Mouse (Mus musculus): Measurements from ENCODE around the gene Olfr70. TPM values are rescaled to one million over a fixed set of nuclear protein-coding genes. Genes with fewer than 3 reads are reported as not detected.

Gene Olfr70
- polyA plus RNA-seq, 1 experiment from 2014 or later = not detected

DNA sequence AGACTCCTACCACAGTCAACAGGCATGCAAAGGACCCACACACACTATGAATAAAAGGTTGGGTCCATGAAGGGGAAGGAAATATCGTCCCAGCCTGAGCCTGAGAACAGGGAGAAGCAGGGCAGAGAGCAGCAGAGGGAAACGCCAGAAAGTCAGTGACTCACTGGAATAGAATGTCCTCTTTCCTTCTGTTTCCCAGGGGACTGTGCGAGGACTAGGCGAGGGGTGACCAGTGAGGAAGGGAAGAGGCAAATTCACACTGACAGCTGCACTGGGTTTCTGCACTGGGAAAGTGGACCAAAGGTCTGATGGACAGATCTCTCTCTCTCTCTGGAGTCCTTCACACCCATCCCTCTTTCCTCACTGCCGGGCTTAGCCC, 28.0 kb upstream of the Olfr70 start:
- Histone ChIP-seq H3K4me3 (no peak overlapping the region), H3K9ac (no peak overlapping the region), H3K36me3 (no peaks in the 10 kb centered on the region), H3K27ac (no peak overlapping the region), H3K4me2 (replicated peaks) (no peak overlapping the region), H3K27me3 (no peaks in the 10 kb centered on the region), H3K4me1 (no peaks in the 10 kb centered on the region), H3K9me3 (replicated peaks) (no peaks in the 10 kb centered on the region)
- ATAC-seq (ENCODE audit: low FRiP score) = no peak
- WGBS = 76% methylated on average over 5 of the region's 5 CpGs

DNA sequence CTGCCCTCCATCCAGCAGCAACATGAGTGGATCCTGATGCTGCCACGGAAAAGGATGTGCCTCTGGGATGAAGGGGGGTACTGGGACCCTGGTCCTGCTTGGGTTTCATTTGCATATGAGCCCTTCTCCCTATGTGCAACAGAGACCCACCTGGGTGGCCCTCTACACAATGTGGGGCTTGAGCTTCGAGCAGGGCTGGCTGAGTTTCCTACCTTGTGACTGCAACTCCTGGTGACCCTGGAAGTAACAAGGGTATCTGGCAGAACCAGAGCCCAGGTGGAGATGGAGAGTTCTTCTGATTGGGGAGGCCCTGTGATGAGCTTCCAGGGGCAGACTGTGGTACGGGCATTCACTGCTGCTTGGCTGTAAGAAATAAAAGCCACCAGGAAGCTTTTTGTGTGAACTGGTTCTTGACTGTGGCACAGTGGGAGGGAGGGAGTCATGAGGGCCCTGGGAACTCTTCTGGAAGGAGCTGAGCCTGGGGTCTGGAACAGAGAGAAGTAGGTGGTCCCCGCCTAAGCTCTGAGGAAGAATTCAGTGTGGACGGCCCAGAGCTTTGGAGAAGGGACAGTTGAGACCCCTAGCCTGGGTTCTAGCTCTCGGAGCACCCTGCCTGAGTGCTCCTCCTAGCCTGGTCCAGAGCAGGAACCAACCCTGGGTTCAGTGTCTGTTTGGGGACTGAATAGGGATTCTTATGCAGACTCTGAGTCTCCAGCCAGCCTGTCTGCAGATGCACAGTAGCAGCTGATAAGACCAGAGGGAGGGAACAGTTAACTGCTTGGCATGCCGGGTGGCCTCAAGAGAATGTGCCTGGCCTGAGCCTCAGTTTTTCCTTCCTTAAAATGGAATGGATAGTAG, 27.3 kb upstream of the Olfr70 start:
- no peak for ATAC-seq (ENCODE audit: low FRiP score)
- no peak overlapping the region for H3K4me3 ChIP-seq

DNA sequence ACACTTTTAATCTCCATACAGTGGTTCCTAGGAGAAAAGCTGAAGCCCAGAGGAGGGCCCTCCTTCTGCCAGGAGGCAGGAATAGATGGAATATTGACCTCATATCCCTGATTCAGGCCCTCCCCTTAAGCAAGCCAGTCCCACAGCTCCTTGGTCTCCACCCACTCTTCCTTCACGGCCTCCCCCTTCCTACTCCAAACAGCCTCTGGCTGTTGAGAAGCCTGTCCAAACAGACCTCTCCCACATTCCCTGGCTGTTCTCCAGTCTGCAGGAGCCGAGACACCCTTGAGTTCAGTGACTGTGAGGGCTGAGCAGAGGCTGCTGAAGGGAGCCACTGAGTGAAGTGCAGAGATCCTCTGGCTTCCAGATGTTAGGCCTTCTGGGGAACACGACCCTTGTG, 26.4 kb upstream of the Olfr70 start, which contains the start of gene Hrct1:
TSS of gene Hrct1 (plus strand) at position 194 of the 400 bp plus-strand sequence.
- Histone ChIP-seq H3K4me2 (replicated peaks) (no peak within 1 kb of the TSS), H3K36me3 (no peaks in the 10 kb centered on the region), H3K9me3 (replicated peaks) (no peaks in the 10 kb centered on the region), H3K27me3 (no peaks in the 10 kb centered on the region), H3K4me1 (no peaks in the 10 kb centered on the region), H3K9ac (no peak within 1 kb of the TSS), H3K4me3 (no peak within 1 kb of the TSS), H3K27ac (no peak within 1 kb of the TSS)
- no peak for ATAC-seq (ENCODE audit: low FRiP score)
- WGBS = 64% methylated on average over 3 of the region's 3 CpGs

More for the DNA sequence above, 27.3 kb upstream of the Olfr70 start:
- WGBS = 70% methylated on average over 7 of the region's 7 CpGs
- no peaks in the 10 kb centered on the region for H3K4me1 ChIP-seq
- H3K27me3 ChIP-seq = no peaks in the 10 kb centered on the region
- H3K9me3 ChIP-seq (replicated peaks) = no peaks in the 10 kb centered on the region
- no peak overlapping the region for H3K9ac ChIP-seq
- H3K36me3 ChIP-seq = no peaks in the 10 kb centered on the region
- H3K27ac ChIP-seq = no peak overlapping the region
- H3K4me2 ChIP-seq (replicated peaks) = no peak overlapping the region

DNA sequence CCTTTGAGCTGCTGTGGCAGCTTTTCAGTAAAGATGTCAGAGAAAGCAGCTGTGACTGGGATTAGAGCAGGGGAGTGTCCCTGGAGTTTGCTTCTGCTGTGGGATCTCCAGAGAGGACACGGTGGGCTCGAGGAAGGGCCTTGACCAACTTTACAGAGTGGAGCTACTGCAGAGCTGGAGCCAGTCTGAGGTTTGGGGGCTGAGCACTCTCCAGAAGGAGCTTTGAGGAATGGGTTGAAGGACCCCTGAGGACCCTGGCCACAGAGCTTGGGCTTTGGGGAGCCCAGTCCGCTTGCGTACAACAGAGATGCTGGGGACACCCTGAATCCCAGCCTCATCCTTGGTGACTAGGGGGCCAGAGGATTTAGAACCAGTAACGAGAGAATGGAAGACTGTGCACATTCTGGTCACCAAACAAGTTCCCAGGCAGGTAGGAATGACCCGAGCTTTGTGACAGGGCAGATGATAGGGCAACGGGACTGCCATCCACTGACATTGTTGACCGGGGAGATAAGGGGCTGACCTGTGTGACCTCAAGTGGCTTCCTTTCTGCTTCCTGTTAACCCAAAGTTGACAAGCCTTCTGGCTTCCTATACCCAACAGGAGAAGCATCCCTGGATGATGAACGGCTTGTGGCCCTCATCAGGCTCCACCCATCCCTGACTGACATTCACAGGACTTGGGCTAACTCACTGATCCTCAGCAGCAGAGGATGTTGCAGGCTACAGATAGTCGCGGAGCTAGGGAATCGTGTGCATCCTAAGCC, 25.8 kb upstream of the Olfr70 start:
- Histone ChIP-seq H3K4me1 (no peaks in the 10 kb centered on the region), H3K4me2 (replicated peaks) (no peak overlapping the region), H3K4me3 (no peak overlapping the region), H3K36me3 (no peaks in the 10 kb centered on the region), H3K27ac (no peak overlapping the region), H3K27me3 (no peaks in the 10 kb centered on the region), H3K9ac (no peak overlapping the region), H3K9me3 (replicated peaks) (no peaks in the 10 kb centered on the region)
- no peak for ATAC-seq (ENCODE audit: low FRiP score)
- 77% methylated on average over 12 of the region's 12 CpGs for WGBS

DNA sequence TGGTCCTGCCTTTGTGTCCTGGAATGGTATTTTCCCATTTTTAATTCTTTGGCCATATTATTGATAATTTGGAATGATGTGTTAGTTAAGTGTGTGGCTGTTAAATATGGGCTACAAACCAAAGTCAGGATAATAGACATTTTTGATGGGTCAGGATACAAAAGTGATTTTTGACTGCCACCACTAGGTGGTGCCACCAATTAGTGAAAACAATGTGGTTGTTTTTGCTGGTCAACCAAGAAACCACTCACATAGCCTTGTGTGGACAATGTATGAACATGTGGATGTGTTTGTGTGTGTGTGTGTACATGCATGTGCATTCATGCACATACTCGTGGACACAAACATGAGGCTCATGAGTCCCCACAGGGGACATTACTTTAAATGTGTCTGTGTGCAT, 24.2 kb upstream of the Olfr70 start:
- WGBS = 35% methylated on average over 1 of the region's 1 CpGs
- Histone ChIP-seq H3K4me3 (no peak overlapping the region), H3K9me3 (replicated peaks) (no peaks in the 10 kb centered on the region), H3K27me3 (no peaks in the 10 kb centered on the region), H3K27ac (no peak overlapping the region), H3K36me3 (no peaks in the 10 kb centered on the region), H3K4me2 (replicated peaks) (no peak overlapping the region), H3K4me1 (0 out of 2 replicates have a peak, but pooled peaks cover 4% of the 10 kb centered on the region), H3K9ac (no peak overlapping the region)
- no peak for ATAC-seq (ENCODE audit: low FRiP score)

DNA sequence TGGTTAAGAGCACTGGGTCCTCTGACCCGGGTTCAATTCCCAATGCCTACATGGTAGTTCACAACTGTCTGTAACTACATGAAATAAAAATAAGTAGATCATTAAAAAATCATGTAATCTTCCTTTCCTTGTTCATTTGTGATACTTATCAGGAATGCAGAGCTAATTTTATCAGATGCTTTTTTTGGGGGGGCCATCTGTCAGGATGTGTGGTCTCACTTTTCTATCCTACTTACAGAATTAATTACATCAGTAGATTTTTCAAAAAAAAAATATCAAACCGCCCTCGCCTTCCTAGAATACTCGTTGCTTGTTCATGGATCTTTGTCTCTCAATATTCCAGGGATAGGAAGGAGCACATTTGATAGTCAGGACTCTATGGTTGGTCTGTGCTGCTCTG, 21.6 kb upstream of the Olfr70 start:
- H3K27ac ChIP-seq = no peak overlapping the region
- H3K9ac ChIP-seq = no peak overlapping the region
- H3K36me3 ChIP-seq = no peaks in the 10 kb centered on the region
- ATAC-seq (ENCODE audit: low FRiP score) = no peak
- no peaks in the 10 kb centered on the region for H3K27me3 ChIP-seq
- H3K4me2 ChIP-seq (replicated peaks) = no peak overlapping the region
- H3K4me3 ChIP-seq = no peak overlapping the region
- H3K9me3 ChIP-seq (replicated peaks) = 0 out of 2 replicates have a peak, but pooled peaks cover 4% of the 10 kb centered on the region
- 0 out of 2 replicates have a peak, but pooled peaks cover 4% of the 10 kb centered on the region for H3K4me1 ChIP-seq
- WGBS = 90% methylated on average over 4 of the region's 4 CpGs

DNA sequence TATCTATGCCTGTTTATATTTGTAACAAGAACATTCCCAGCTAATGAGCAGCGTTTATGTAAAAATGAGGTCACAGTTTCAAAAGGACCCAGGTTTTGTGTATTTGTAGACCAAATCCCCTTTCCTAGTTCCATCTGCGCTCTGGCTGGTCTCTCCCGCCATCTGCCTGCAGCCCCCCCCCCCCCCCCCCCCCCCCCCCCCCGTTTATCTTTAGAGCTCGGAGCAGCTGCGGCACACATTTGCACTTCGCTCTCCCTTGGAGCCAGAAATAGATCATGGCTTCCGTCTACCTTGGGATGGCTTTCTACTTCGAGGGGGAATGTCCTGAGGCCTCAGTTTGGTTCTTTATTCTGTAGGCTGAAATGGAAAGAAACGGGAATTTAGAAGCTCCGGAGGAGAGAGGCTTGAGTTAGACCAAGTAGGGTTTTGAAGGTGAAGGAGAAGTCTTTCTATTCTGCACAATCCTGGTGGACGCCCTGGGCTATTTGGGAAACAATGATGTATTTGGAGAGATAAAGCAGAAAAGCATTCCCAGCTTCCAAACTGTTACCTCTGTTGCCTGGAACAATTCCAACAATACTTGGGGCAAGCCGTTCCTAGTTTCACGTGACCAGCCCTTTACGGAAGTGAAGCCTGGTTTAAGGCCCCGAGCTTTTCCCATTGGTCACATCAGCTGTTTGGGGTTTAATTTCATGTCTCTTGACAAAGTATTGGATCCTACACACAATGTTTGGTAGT, 20.1 kb upstream of the Olfr70 start:
- Histone ChIP-seq H3K27me3 (no peaks in the 10 kb centered on the region), H3K9ac (no peak overlapping the region), H3K36me3 (no peaks in the 10 kb centered on the region), H3K9me3 (replicated peaks) (0 out of 2 replicates have a peak, but pooled peaks cover 4% of the 10 kb centered on the region), H3K4me3 (no peak overlapping the region), H3K4me1 (0 out of 2 replicates have a peak, but pooled peaks cover 4% of the 10 kb centered on the region), H3K27ac (peak overlapping the region; percentile 13; the same call in 1 of the 2 replicates), H3K4me2 (replicated peaks) (no peak overlapping the region)
- WGBS = 60% methylated on average over 14 of the region's 16 CpGs
- no peak for ATAC-seq (ENCODE audit: low FRiP score)

DNA sequence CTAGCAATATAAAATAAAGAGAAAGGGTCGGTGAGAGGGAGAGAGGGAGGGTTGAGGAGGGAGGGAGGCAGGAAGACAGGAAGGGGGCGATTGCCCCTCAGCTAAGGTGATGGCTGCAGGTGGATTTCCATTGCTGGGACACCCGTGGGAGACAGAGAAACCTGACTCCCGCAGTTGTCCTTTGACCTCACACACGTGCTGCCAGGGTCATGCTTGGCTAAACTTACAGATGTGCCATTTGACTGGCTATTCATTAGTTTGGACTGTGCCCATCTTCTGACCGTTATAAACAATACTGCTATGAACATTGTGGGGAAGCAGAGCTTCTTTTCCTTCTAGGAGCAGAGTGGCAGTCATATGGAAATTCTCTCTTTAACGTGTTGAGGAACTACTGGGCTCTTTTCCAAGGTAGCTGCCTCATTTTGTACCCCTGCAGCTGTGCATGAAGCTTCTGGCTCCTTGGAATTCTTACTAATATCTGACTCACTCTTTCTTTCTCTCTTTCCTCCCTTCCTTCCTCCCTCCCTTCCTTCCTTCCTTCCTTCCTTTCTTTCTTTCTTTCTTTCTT, 13.1 kb upstream of the Olfr70 start:
- Histone ChIP-seq H3K4me1 (no peaks in the 10 kb centered on the region), H3K9me3 (replicated peaks) (0 out of 2 replicates have a peak, but pooled peaks cover 4% of the 10 kb centered on the region), H3K36me3 (no peaks in the 10 kb centered on the region), H3K27me3 (no peaks in the 10 kb centered on the region), H3K4me2 (replicated peaks) (no peak overlapping the region), H3K4me3 (no peak overlapping the region), H3K27ac (no peak overlapping the region), H3K9ac (no peak overlapping the region)
- 41% methylated on average over 7 of the region's 7 CpGs for WGBS
- no peak for ATAC-seq (ENCODE audit: low FRiP score)

DNA sequence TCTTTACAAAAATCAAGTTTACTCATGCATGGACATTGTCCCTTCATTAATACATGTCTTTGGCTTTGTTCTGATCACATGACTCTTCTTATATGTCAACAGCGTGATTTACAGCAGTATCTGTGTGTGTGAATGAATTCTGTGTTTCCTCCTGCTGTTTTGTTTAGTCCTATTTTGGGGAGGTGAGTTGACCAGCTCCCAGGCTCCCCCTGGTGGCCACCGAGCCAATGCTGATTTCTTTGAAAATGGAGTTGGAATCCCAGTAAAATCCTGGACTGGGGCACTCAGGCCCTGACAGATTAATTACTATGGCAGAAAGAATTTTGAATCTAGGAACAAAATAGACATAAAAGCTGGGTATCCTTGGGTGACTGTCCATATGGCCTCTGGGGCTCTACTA, 11.2 kb upstream of the Olfr70 start:
- Histone ChIP-seq H3K4me1 (no peaks in the 10 kb centered on the region), H3K4me2 (replicated peaks) (no peak overlapping the region), H3K27ac (no peak overlapping the region), H3K4me3 (no peak overlapping the region), H3K9me3 (replicated peaks) (no peaks in the 10 kb centered on the region), H3K36me3 (no peaks in the 10 kb centered on the region), H3K9ac (no peak overlapping the region), H3K27me3 (no peaks in the 10 kb centered on the region)
- no peak for ATAC-seq (ENCODE audit: low FRiP score)
- 3% methylated on average over 2 of the region's 2 CpGs for WGBS

DNA sequence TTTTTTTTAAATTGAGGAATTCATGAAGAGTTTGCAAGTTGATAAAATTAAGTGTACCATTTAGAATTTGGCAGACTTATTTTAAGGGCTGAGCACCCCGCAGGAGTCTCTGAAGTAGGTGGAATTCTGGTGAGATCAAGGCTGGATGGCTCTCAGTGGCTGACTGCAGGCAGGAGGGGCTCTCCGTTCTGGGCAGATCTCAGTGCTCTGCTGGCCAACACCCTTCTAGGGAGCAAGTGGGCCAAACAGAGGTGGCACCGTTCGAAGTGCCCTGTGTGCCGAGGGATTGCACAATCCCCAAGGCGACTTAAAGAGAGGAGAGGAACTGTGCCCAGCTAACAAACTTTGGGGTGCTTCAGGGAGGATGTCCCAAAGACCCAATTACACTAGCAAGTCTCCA, 9.3 kb upstream of the Olfr70 start, which contains the start of gene Olfr71:
TSS of gene Olfr71 (minus strand) at position 387 of the 400 bp plus-strand sequence.
- Histone ChIP-seq H3K4me3 (no peak within 1 kb of the TSS), H3K36me3 (no peaks in the 10 kb centered on the region), H3K9me3 (replicated peaks) (no peaks in the 10 kb centered on the region), H3K4me2 (replicated peaks) (no peak within 1 kb of the TSS), H3K27me3 (no peaks in the 10 kb centered on the region), H3K9ac (no peak within 1 kb of the TSS), H3K4me1 (no peaks in the 10 kb centered on the region), H3K27ac (no peak within 1 kb of the TSS)
- 78% methylated on average over 6 of the region's 6 CpGs for WGBS
- no peak for ATAC-seq (ENCODE audit: low FRiP score)

DNA sequence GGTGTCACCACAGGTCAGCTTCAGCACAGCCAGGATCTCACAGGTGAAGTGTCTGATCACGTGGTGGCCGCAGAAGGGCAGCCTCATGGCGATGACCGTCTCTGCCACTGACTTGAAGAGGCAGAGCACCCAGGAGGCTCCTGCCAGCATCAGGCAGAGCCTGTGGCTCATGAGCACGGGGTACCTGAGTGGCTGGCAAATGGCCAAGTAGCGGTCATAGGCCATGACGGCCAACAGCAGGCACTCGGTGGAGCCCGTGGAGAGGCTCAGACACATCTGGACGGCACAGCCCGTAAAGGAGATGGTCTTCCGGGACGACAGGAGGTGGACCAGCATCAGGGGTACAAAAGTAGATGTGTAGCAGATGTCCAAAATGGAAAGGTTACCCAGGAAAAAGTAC, 5.4 kb upstream of the Olfr70 start:
- no peak overlapping the region for H3K27ac ChIP-seq
- no peak overlapping the region for H3K9ac ChIP-seq
- H3K9me3 ChIP-seq (replicated peaks) = no peaks in the 10 kb centered on the region
- H3K27me3 ChIP-seq = no peaks in the 10 kb centered on the region
- H3K4me2 ChIP-seq (replicated peaks) = no peak overlapping the region
- ATAC-seq (ENCODE audit: low FRiP score) = no peak
- H3K36me3 ChIP-seq = no peaks in the 10 kb centered on the region
- no peak overlapping the region for H3K4me3 ChIP-seq
- no peaks in the 10 kb centered on the region for H3K4me1 ChIP-seq
- 85% methylated on average over 13 of the region's 13 CpGs for WGBS

DNA sequence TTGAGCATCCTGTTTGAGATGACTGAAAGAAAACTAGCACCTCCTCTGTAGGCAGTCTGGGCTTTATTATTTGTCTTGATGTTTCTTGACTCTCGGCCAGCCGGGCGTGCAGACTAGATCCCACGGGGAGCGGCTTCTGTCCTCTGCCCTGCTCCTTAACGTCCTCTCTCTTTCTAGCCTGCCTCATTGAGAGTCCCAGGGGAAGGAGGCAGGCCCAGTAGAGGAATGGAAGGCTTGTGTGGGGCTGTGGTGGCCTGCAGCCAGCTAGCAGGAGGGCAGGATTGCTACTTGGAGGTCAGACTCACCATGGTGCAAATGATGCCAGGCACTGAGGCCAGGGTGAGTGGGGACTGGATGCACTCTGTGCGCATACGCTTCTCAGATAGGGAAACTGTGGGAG, 3.2 kb upstream of the Olfr70 start:
- no peak overlapping the region for H3K4me2 ChIP-seq (replicated peaks)
- H3K4me1 ChIP-seq = no peaks in the 10 kb centered on the region
- H3K4me3 ChIP-seq = no peak overlapping the region
- 81% methylated on average over 8 of the region's 8 CpGs for WGBS
- no peak for ATAC-seq (ENCODE audit: low FRiP score)
- no peak overlapping the region for H3K27ac ChIP-seq
- no peaks in the 10 kb centered on the region for H3K9me3 ChIP-seq (replicated peaks)
- H3K9ac ChIP-seq = no peak overlapping the region
- H3K36me3 ChIP-seq = no peaks in the 10 kb centered on the region
- no peaks in the 10 kb centered on the region for H3K27me3 ChIP-seq

All from hindbrain, embryonic 12.5 days (tissue).